Mouse (Mus musculus) embryo, embryonic 10.5 days (tissue): Measurements from ENCODE around the gene Slc27a2.
"Not testable (repeated sequence)": the region's sequence is repeated elsewhere in the genome, so short reads cannot be mapped to it uniquely, and the experiment has no call there.

ENCODE experiments used
- DNase-seq: peaks from one replicate; pipeline ENCODE4 v3.0.0-alpha.2; 2015; ENCODE audit warnings: low spot score

Gene Slc27a2

GRCm38 (mm10) chr2:126606061-126606687 lies 54.0 kb downstream of the Slc27a2 start:
- DNase-seq = no peak

DNA sequence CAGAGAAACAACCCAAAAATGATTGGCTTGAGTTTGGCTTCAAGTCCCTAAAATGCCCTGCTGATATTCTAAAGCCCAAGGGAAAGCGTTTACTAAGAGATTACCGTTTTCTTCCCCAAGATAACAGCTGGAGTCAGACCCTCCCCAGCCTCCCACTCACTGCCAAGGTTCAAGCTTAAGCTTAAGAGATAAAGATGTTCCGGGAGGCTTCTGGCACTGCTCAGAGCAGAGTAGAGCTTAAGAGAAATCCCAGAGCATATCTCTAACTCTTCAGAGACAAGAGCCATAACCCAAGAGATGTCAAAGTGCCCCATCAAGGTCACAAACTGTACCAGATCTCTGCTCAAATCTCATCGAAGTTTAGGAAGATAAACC lies 54.5 kb downstream of the Slc27a2 start:
- no peak for DNase-seq

DNA sequence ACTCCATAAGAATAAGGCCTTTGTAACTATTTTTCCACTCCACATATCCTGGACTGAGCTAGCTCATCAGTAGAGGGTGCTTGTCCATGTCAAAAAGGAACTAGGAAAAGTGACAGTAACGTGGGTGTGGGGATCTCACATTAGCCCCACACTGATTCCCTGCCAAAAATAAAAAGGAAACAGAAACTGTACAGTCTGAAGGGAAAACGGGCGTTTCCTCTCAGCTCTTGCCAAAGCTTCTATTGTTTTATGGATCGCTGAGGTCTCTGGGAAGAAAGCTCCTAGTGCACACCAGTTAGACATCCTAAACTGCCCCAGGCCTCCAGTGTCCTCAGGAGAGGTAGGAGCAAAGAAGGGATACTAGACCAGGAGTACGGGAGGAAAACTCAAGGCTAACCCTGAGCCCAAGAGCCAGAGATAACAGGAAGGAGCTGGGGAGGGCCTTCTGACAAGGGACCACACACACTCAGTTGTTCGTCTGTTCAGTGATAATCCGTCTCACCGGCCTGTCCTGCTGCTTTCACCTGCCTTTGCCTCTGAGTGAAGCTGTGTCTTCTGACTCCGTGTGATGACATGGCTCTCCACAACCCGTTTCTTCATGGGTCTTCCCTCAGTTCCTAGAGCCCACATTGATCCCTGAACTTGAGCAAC lies 55.5 kb downstream of the Slc27a2 start:
- no peak for DNase-seq

DNA sequence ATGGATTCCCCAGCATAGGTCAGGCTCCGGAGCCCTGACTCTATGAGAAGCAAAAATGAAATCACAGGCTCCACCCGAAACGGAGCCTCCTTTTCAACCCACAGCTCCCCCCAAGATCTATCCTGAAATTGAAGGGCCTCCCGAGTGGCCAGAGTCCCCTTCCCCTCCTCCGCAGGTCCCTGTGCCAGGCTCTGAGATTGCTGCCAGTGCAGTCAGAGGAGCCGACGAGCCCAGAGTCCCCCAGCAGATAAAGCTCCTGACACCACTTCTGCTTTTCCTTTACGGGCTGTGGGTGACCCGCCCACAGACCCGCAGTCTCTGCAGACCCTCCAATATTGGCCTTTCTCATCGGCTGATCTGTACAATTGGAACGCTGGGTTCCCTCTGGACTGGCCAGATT lies 57.4 kb downstream of the Slc27a2 start:
- not testable (repeated sequence) for DNase-seq

DNA sequence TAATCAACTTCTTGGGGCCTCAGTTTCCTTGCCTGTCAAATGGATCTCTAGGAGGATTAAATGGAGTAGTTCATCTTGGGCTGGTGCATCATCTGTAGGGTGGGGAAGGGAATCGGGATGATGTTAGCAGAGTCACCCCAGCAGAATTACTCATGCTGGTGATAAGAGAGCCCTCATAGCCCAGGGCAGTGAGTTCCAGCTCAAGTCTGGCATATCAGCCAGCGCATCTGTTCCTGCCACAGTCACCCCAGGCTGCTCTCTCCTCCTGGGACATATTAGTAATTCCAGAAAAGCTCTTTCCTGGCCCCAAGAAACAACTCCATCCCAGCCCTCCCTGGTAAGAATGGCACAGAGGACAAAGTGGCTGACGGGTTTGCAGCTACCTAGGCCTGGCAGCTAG lies 63.1 kb downstream of the Slc27a2 start:
- no peak for DNase-seq

- no peak for DNase-seq
These were observed 66.4 kb downstream of the Slc27a2 start for GRCm38 (mm10) chr2:126618470-126619179.

DNA sequence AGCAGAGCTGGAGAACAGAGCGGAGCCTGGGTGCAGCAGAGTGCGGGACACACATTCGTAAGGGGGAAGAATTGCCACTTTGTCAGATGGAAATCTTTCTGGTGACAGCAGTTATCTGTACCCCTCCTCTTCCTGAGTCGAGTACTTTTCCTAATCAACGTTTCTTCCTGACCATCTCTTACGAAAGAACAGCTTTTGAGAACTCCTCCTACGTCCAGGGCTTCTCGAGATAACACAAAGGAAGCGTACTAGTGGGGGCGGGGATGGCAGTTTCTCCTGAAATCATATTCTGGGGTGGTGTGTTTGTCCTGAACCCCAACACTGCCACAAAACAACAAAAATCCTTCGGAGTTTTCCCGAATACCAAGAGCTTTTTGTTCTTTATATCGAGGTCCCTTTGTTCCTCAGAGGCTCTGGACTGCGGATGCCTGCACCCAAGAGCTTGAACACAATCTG lies 67.1 kb downstream of the Slc27a2 start, which contains the start of gene Hdc:
Gene Hdc (minus strand): TSS at position 51 of the 456 bp plus-strand sequence.
- DNase-seq = no peak

- DNase-seq = no peak
These were observed 70.2 kb downstream of the Slc27a2 start for GRCm38 (mm10) chr2:126622455-126622854.

DNA sequence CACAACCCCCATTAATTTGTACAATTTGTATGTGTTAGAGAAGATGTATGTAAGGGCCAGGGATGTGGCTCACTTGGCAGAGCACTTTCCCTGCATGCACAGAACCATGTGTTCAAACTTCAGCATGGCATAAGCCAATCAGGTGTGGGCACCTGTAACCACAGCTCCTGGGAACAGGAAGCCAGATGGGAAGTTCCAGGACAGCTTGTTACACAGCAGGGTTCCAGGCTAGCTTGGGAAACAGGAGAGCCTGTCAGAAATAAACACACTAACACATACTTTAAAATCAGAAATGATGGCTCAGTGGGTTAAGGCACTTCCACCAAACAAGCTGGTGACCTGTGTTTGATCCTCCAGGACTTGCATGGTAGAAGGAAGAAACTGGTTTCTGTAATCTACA lies 70.9 kb downstream of the Slc27a2 start:
- DNase-seq = no peak

- peak; percentile 68 for DNase-seq
These were observed 76.3 kb downstream of the Slc27a2 start for GRCm38 (mm10) chr2:126628455-126628995.

DNA sequence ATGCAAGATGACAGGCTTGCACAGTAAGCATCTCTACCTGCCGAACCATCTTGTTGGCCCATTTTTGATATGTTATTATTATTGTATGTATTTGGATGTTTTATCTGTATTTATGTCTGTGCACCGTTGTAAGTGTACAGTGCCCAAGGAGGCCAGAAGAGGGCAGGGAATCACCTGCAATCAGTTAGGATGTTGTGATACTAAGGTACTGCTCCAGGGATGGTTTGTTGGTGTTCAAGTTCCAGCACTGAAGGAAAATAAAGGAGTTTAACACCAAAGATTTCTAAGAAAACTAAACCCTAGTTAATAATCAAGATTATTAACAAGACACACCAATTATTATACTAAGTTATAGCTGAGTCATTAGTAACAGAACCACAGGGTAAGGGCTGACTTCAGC lies 81.0 kb downstream of the Slc27a2 start:
- DNase-seq = no peak

GRCm38 (mm10) chr2:126635939-126636823 lies 84.0 kb downstream of the Slc27a2 start:
- no peak for DNase-seq
